Mouse (Mus musculus) midbrain, postnatal 0 days (tissue): ENCODE data around the gene Thumpd3. TPM values are rescaled to one million over a fixed set of nuclear protein-coding genes. Genes with fewer than 3 reads are reported as not detected.

Experiments used
- ATAC-seq: fragments of 200-750 bp; cut with Nextera tagmentation; 2 replicates; pipeline ENCODE4 v1.8.0; 2017; ENCODE audit warnings: moderate number of reproducible peaks, mild to moderate bottlenecking, moderate TSS enrichment, moderate library complexity; ENCODE audit not compliant: low FRiP score
- DNase-seq: peaks from one replicate; pipeline ENCODE4 v3.0.0-alpha.2; 2015; ENCODE audit warnings: low spot score
- H3K27ac ChIP-seq: fragments of 300-500 bp; sonication (generic); 2 replicates; pipeline ENCODE4 v1.5.1; 2014; ENCODE audit warnings: low read depth, mild to moderate bottlenecking, low read length, mixed read lengths
- H3K27me3 ChIP-seq: fragments of 300-500 bp; sonication (generic); 2 replicates; pipeline ENCODE4 v1.6.1; 2014; ENCODE audit warnings: low read length, control low read depth, mixed read lengths; ENCODE audit not compliant: insufficient read depth
- H3K36me3 ChIP-seq: fragments of 300-500 bp; sonication (generic); 2 replicates; pipeline ENCODE4 v1.6.1; 2014; ENCODE audit warnings: low read length, control low read depth, mixed read lengths; ENCODE audit not compliant: insufficient read depth
- H3K4me1 ChIP-seq: fragments of 300-500 bp; sonication (generic); 2 replicates; pipeline ENCODE4 v1.6.1; 2014; ENCODE audit warnings: mild to moderate bottlenecking, control low read depth, antibody characterized with exemption, low read length, mixed read lengths; ENCODE audit not compliant: insufficient read depth
- H3K4me2 ChIP-seq: fragments of 300-500 bp; sonication (generic); 2 replicates; pipeline ENCODE4 v1.6.1; 2014; ENCODE audit warnings: low read depth, mild to moderate bottlenecking, low read length, mixed read lengths; ENCODE audit not compliant: poor library complexity, severe bottlenecking
- H3K4me3 ChIP-seq: fragments of 300-500 bp; sonication (generic); 2 replicates; pipeline ENCODE4 v1.5.1; 2014; ENCODE audit warnings: low read depth, mild to moderate bottlenecking, low read length, moderate library complexity
- H3K9ac ChIP-seq: fragments of 300-500 bp; sonication (generic); replicated peaks from 2 replicates; pipeline ENCODE4 v1.6.1; 2014; ENCODE audit warnings: mild to moderate bottlenecking, low read length, moderate library complexity, mixed read lengths; ENCODE audit not compliant: poor library complexity, severe bottlenecking
- H3K9me3 ChIP-seq: fragments of 300-500 bp; sonication (generic); 2 replicates; pipeline ENCODE4 v1.6.1; 2016; ENCODE audit warnings: low read length, control low read depth
- CTCF ChIP-seq: IDR thresholded peaks from 2 replicates; pipeline ENCODE4 v1.5.1; 2016; ENCODE audit warnings: antibody characterized with exemption, mild to moderate bottlenecking
- WGBS: fragments of 180-500 bp; shearing (Covaris S2); extraction: QIAGEN DNeasy Blood & Tissue Kit; methylation state at CpG from one replicate; pipeline ENCODE4 v1.1.7; 2014; 5-methylcytosine and 5-hydroxymethylcytosine counted together
- polyA plus RNA-seq: library from polyadenylated mRNA; unstranded; fragments of >200 nt; fragmentation: Nextera tagmentation; extraction: Ambion mirVana; gene quantifications from 2 replicates; pipeline ENCODE4 v1.2.1, GENCODE M21; 2015
- total RNA-seq: library from RNA; depleted of rRNA; stranded (reverse); fragments of >200 nt; gene quantifications from 2 replicates; pipeline ENCODE4 v1.2.3, GENCODE M21; 2014

Gene Thumpd3
- total and polyA plus RNA-seq, 2 experiments from 2014 or later = 33.7 to 40.5 TPM

DNA sequence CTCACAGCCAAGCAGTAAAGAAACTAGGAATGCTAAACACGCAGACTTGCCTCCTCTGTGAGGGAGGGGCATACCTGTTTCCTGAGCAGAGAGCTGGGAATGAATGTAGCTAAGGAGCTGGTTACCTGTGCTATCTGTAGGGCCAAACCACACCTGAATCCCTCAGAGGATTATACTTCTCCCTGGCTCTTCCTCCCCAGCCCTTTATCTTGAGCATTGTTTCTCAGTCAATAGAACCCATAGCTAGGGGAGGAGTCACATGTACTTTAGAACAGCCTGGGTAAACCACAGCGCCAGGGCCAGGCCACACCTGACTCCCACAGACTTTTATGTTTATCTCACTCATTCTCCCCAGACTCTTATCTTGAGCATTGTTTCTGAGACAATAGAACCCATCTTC is 39.2 kb upstream of the Thumpd3 start:
- H3K27me3 ChIP-seq = no peaks in the 10 kb centered on the region
- WGBS = 73% methylated on average over 2 of the region's 2 CpGs
- no peaks in the 10 kb centered on the region for H3K4me1 ChIP-seq
- H3K4me2 ChIP-seq = no peak overlapping the region
- H3K9ac ChIP-seq = no peak overlapping the region
- TF ChIP-seq CTCF = no peak
- H3K27ac ChIP-seq = no peak overlapping the region
- H3K9me3 ChIP-seq = no peaks in the 10 kb centered on the region
- no peak for DNase-seq
- ATAC-seq = no peak
- no peak overlapping the region for H3K4me3 ChIP-seq
- H3K36me3 ChIP-seq = no peaks in the 10 kb centered on the region

DNA sequence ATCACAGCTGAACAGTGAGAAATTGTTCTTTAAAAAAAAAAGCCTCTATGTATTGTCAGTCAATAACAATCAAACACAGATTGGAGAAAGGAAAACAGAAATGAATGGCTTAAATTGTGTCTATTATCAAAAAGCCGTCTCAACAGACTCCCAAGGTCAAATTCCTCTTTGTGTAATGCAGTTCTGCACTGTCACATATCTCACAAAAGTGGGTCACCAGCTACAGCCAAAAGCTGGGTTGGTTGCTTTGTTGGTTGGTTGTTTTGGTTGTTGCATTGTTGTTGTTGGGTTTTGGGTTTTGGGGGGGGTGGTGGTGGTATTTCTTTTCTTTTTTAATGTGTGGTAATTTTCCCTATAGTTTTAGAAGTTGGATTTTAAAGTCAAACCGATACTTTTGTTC is 34.1 kb upstream of the Thumpd3 start:
- Histone ChIP-seq H3K36me3 (no peaks in the 10 kb centered on the region), H3K9ac (no peak overlapping the region), H3K27me3 (no peaks in the 10 kb centered on the region), H3K4me3 (no peak overlapping the region), H3K4me1 (no peaks in the 10 kb centered on the region; the same call in 1 of the 2 replicates), H3K27ac (peak overlapping the region; percentile 57), H3K9me3 (no peaks in the 10 kb centered on the region), H3K4me2 (no peak overlapping the region)
- no peak for DNase-seq
- no peak for TF ChIP-seq CTCF
- ATAC-seq = no peak
- 24% methylated on average over 2 of the region's 2 CpGs for WGBS

DNA sequence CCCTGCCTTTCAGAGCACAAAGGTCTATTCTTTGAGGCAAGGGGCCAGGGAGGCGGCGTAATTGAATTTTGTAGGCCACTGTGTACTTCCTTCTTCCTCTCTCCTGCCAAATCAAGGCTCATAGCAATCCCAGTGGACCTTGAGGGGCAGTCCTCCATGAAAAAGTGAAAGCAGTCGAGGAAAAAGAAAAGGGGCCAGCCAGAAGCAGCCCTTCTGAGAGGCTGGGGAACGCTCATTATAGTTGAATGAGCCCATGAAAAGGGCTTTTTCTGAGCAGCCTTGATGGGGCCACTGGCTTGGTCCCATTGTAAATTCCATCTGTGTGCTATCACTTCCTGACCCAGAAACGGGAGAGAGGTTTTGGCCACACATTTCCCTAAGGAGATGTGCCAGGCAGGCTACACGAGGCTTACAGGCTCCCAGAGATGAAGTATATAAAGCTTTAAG is 33.5 kb upstream of the Thumpd3 start:
- Histone ChIP-seq H3K4me2 (no peak overlapping the region), H3K9me3 (no peaks in the 10 kb centered on the region), H3K4me1 (no peaks in the 10 kb centered on the region; the same call in 1 of the 2 replicates), H3K36me3 (no peaks in the 10 kb centered on the region), H3K27ac (peak overlapping the region; percentile 64), H3K27me3 (no peaks in the 10 kb centered on the region), H3K4me3 (no peak overlapping the region), H3K9ac (no peak overlapping the region)
- no peak for TF ChIP-seq CTCF
- DNase-seq (peak; percentile 90), ATAC-seq (peak; percentile 90)
- WGBS = 10% methylated on average over 6 of the region's 6 CpGs

DNA sequence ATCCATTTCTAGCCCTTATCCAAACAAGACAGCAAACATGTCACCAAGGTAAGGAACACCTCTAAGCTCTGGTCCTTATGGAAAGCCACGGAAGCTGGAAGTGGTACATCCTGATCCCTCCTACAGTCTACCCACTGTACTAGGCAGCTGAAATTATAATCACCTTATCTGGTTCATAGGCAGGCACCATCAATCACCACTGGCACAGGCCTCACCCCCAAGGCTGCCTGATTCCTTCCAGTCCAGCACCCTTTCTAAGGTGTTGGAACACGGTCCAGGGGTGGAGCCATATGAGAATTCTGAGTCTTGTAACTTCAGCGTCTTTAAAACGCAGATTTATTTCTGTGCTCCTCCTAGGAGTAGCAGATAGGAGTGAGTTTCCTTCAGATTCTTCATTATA is 32.5 kb upstream of the Thumpd3 start:
- DNase-seq (no peak), ATAC-seq (no peak)
- no peaks in the 10 kb centered on the region; the same call in 1 of the 2 replicates for H3K4me1 ChIP-seq
- no peak overlapping the region for H3K9ac ChIP-seq
- H3K27ac ChIP-seq = peak overlapping the region; percentile 64; the same call in 1 of the 2 replicates
- no peak for TF ChIP-seq CTCF
- H3K36me3 ChIP-seq = no peaks in the 10 kb centered on the region
- no peak overlapping the region for H3K4me2 ChIP-seq
- 83% methylated on average over 4 of the region's 4 CpGs for WGBS
- H3K27me3 ChIP-seq = no peaks in the 10 kb centered on the region
- H3K4me3 ChIP-seq = no peak overlapping the region
- H3K9me3 ChIP-seq = no peaks in the 10 kb centered on the region

DNA sequence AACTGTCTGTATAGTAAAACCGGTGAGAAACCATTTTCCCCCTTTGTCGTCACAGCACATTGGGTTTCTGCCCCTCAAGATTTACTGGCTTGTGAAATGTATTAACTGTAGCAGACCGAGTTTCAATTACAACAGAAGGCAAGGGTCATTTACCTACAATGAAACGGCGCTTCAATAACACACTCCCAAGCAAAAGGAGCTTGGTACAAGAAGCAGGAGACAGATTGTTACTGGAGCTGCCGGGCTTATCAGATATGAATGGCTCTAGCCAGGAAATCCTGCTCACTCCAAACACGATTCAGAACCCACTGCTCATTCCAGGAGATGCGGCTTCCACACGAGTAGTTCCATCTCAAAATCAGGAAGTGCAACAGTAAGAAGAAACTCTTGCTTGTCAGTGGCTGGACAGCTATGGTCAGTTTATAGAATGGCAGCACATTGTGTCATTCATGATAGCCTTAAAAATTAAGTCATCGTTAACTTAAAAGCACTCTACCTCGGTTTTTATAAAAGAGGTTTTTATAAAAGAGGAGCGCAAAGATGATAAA is 28.5 kb upstream of the Thumpd3 start:
- no peak for TF ChIP-seq CTCF
- no peaks in the 10 kb centered on the region for H3K36me3 ChIP-seq
- no peak overlapping the region for H3K27ac ChIP-seq
- no peaks in the 10 kb centered on the region for H3K9me3 ChIP-seq
- H3K4me1 ChIP-seq = no peaks in the 10 kb centered on the region; the same call in 1 of the 2 replicates
- no peak overlapping the region for H3K9ac ChIP-seq
- ATAC-seq (no peak), DNase-seq (no peak)
- WGBS = 48% methylated on average over 12 of the region's 12 CpGs
- H3K4me3 ChIP-seq = no peak overlapping the region
- no peaks in the 10 kb centered on the region for H3K27me3 ChIP-seq
- H3K4me2 ChIP-seq = no peak overlapping the region

DNA sequence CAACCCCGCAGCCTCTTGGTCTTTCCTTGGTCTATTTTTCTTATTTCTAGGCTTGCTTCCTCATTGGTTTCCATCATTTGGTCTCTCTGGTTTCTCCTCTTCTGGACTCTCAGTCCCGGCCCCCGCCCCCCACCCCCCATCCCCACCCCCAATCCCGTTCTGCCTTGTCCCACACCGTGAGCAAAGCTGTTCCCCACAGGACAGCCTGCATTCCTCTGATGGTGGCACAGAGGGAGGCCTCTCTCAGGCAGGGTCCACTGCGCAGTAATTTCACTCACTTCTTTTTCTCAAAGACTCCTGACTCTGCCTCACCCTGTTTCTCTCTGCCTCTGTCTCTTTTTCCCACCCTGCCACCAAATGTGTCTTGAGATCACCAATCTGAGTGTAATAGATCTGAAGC is 27.9 kb upstream of the Thumpd3 start:
- ATAC-seq = no peak
- no peak overlapping the region for H3K27ac ChIP-seq
- 29% methylated on average over 6 of the region's 6 CpGs for WGBS

More for the DNA sequence above, 27.9 kb upstream of the Thumpd3 start:
- Histone ChIP-seq H3K36me3 (no peaks in the 10 kb centered on the region), H3K4me1 (no peaks in the 10 kb centered on the region), H3K4me3 (no peak overlapping the region), H3K27me3 (no peaks in the 10 kb centered on the region), H3K9me3 (no peaks in the 10 kb centered on the region), H3K4me2 (no peak overlapping the region), H3K9ac (no peak overlapping the region)
- DNase-seq = no peak
- TF ChIP-seq CTCF = no peak
